Mouse (Mus musculus): ENCODE measurements at regions not wholly inside any gene's neighbourhood (a gene's known extent, or its start where the extent isn't known, plus 50 kb on each side); places are given as distances from the start of the nearest gene placed in this dataset.

DNA sequence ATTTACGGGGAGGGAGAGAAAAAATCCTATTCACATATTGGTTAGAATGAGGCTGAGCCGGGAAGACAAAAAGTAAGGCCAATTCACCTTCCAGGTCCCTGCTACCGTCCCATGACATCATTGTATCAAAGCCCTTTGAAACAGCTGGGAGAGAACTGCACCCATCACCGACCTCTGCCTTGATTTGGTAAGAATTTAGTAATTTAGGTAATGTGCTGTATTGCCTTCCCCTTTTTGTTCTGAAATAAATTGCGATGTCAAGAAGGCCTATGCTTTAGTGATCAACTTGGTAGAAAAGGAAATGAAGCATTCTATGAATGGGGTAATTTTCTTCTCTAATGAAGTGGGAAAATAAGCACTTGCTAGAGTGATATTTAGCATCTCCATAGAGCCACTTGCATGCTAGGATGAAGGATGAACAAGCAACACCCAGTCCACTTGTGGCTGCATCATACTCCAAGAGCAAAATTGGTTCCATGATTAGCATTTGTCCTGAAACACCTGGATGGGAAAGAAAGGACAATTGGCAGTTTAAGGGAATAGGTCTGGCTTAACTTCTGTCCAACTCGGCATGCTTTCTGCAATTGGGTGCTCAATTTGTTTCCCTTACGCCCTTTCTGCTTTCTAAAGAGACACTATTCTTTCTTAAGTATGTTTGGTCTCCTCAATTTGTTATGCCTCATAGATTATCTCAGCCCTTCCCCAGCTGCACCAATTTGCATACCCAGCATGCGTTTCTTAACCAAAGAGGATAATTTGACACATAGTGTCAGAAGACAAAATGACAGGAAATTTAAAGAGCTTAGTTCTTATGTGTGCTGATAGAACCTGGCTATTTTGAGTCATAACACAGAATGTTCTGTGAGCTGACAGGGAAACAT lies 114.2 kb upstream of the Kitl start:
- no peak overlapping the region for H3K4me3 ChIP-seq (ENCODE audit: control insufficient read depth in 1 of 2, insufficient read depth in 1 of 2, low read depth in 1 of 2, low read length in 2 of 2)
- no peak for ATAC-seq (ENCODE audit: insufficient number of reproducible peaks, insufficient read depth, low FRiP score, low read depth)
- no peak overlapping the region for H3K9ac ChIP-seq (ENCODE audit: low read length)
- H3K27me3 ChIP-seq (ENCODE audit: control insufficient read depth, insufficient read depth, low read length), result no peaks in the 10 kb centered on the region
- H3K36me3 ChIP-seq (ENCODE audit: control insufficient read depth, insufficient read depth, low read length), result no peaks in the 10 kb centered on the region
- no peaks in the 10 kb centered on the region for H3K9me3 ChIP-seq (ENCODE audit: control insufficient read depth, low read length)
- no peak overlapping the region for H3K4me2 ChIP-seq (ENCODE audit: low read length)
- no peak overlapping the region for H3K27ac ChIP-seq (replicated peaks in 1 of 2; ENCODE audit: control insufficient read depth in 1 of 2, insufficient read depth in 1 of 2, low read depth in 2 of 2, low read length in 2 of 2)
- WGBS, result 82% methylated on average over 8 of the region's 8 CpGs
- H3K4me1 ChIP-seq (ENCODE audit: control insufficient read depth in 2 of 2, insufficient read depth in 2 of 2, low read length in 2 of 2), result no peaks in the 10 kb centered on the region

- Histone ChIP-seq H3K9me3 (ENCODE audit: control insufficient read depth, low read length) (no peaks in the 10 kb centered on the region), H3K4me2 (ENCODE audit: low read length) (no peak overlapping the region), H3K4me3 (ENCODE audit: control insufficient read depth in 1 of 2, insufficient read depth in 1 of 2, low read depth in 1 of 2, low read length in 2 of 2) (no peak overlapping the region), H3K9ac (ENCODE audit: low read length) (no peak overlapping the region), H3K27me3 (ENCODE audit: control insufficient read depth, insufficient read depth, low read length) (no peaks in the 10 kb centered on the region), H3K4me1 (ENCODE audit: control insufficient read depth in 2 of 2, insufficient read depth in 2 of 2, low read length in 2 of 2) (no peaks in the 10 kb centered on the region), H3K27ac (replicated peaks in 1 of 2; ENCODE audit: control insufficient read depth in 1 of 2, insufficient read depth in 1 of 2, low read depth in 2 of 2, low read length in 2 of 2) (no peak overlapping the region), H3K36me3 (ENCODE audit: control insufficient read depth, insufficient read depth, low read length) (no peaks in the 10 kb centered on the region)
- WGBS, result 70% methylated on average over 3 of the region's 3 CpGs
- ATAC-seq (ENCODE audit: insufficient number of reproducible peaks, insufficient read depth, low FRiP score, low read depth), result no peak
These were observed 121.4 kb upstream of the Kitl start for GRCm38 (mm10) chr10:99893999-99894398.

GRCm38 (mm10) chr10:99891899-99892298 lies 123.5 kb upstream of the Kitl start:
- no peaks in the 10 kb centered on the region for H3K4me1 ChIP-seq (ENCODE audit: control insufficient read depth in 2 of 2, insufficient read depth in 2 of 2, low read length in 2 of 2)
- no peak overlapping the region for H3K27ac ChIP-seq (replicated peaks in 1 of 2; ENCODE audit: control insufficient read depth in 1 of 2, insufficient read depth in 1 of 2, low read depth in 2 of 2, low read length in 2 of 2)
- no peak overlapping the region for H3K4me3 ChIP-seq (ENCODE audit: control insufficient read depth in 1 of 2, insufficient read depth in 1 of 2, low read depth in 1 of 2, low read length in 2 of 2)
- no peak for ATAC-seq (ENCODE audit: insufficient number of reproducible peaks, insufficient read depth, low FRiP score, low read depth)
- H3K4me2 ChIP-seq (ENCODE audit: low read length), result no peak overlapping the region
- no peak overlapping the region for H3K9ac ChIP-seq (ENCODE audit: low read length)
- H3K27me3 ChIP-seq (ENCODE audit: control insufficient read depth, insufficient read depth, low read length), result no peaks in the 10 kb centered on the region
- H3K36me3 ChIP-seq (ENCODE audit: control insufficient read depth, insufficient read depth, low read length), result no peaks in the 10 kb centered on the region
- no peaks in the 10 kb centered on the region for H3K9me3 ChIP-seq (ENCODE audit: control insufficient read depth, low read length)
- WGBS, result 80% methylated on average over 3 of the region's 3 CpGs

- H3K9ac ChIP-seq (ENCODE audit: low read length), result no peak overlapping the region
- WGBS, result 83% methylated on average over 2 of the region's 2 CpGs
- ATAC-seq (ENCODE audit: insufficient number of reproducible peaks, insufficient read depth, low FRiP score, low read depth), result no peak
- H3K4me3 ChIP-seq (ENCODE audit: control insufficient read depth in 1 of 2, insufficient read depth in 1 of 2, low read depth in 1 of 2, low read length in 2 of 2), result no peak overlapping the region
- no peaks in the 10 kb centered on the region for H3K27me3 ChIP-seq (ENCODE audit: control insufficient read depth, insufficient read depth, low read length)
- H3K9me3 ChIP-seq (ENCODE audit: control insufficient read depth, low read length), result no peaks in the 10 kb centered on the region
- H3K27ac ChIP-seq (replicated peaks in 1 of 2; ENCODE audit: control insufficient read depth in 1 of 2, insufficient read depth in 1 of 2, low read depth in 2 of 2, low read length in 2 of 2), result no peak overlapping the region
- H3K4me2 ChIP-seq (ENCODE audit: low read length), result no peak overlapping the region
- H3K36me3 ChIP-seq (ENCODE audit: control insufficient read depth, insufficient read depth, low read length), result no peaks in the 10 kb centered on the region
- H3K4me1 ChIP-seq (ENCODE audit: control insufficient read depth in 2 of 2, insufficient read depth in 2 of 2, low read length in 2 of 2), result no peaks in the 10 kb centered on the region
These were observed 122.4 kb upstream of the Csl start for GRCm38 (mm10) chr10:99881901-99882300.

DNA sequence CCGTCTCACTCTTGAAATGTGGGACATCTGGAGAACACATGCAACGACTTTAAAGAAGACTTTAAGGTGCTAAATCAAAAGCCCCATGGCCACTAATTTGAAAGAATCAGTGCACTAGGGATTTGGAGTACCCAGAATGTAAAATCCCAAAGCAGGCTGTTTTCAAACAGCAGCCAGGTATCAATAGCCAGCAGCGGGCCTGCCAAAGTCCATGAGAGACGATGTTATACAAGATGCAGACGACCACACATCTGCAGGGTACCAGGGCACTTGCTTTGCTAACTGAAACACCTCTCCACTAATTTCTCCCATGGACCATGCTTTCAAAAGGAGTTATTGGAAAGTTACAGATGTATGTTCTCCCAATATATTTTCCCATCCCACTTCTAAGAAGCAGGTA lies 119.9 kb upstream of the Csl start:
- Histone ChIP-seq H3K27me3 (ENCODE audit: control insufficient read depth, insufficient read depth, low read length) (no peaks in the 10 kb centered on the region), H3K4me2 (ENCODE audit: low read length) (no peak overlapping the region), H3K27ac (replicated peaks in 1 of 2; ENCODE audit: control insufficient read depth in 1 of 2, insufficient read depth in 1 of 2, low read depth in 2 of 2, low read length in 2 of 2) (no peak overlapping the region), H3K9ac (ENCODE audit: low read length) (no peak overlapping the region), H3K4me3 (ENCODE audit: control insufficient read depth in 1 of 2, insufficient read depth in 1 of 2, low read depth in 1 of 2, low read length in 2 of 2) (no peak overlapping the region), H3K4me1 (ENCODE audit: control insufficient read depth in 2 of 2, insufficient read depth in 2 of 2, low read length in 2 of 2) (no peaks in the 10 kb centered on the region), H3K9me3 (ENCODE audit: control insufficient read depth, low read length) (no peaks in the 10 kb centered on the region), H3K36me3 (ENCODE audit: control insufficient read depth, insufficient read depth, low read length) (no peaks in the 10 kb centered on the region)
- no peak for ATAC-seq (ENCODE audit: insufficient number of reproducible peaks, insufficient read depth, low FRiP score, low read depth)
- WGBS, result 81% methylated on average over 5 of the region's 5 CpGs

DNA sequence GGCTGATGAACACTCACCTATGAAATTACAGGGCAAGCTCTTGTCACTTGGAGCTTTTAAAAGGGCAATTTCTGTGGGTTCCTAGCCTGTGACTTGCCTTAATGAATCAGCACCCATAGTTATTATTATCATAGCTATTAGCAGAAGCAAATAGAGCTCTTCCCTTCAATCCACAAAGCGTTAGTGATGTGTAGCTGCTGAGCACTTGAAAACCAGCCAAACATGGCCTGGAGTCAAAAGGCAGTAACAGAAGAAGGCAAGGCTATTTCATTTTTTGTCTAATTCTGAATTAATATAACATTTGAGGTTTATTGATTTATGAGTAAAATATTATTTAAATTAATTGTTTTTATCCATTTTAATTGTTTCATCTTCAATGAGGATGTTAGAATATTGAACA lies 105.3 kb upstream of the Csl start:
- Histone ChIP-seq H3K27me3 (ENCODE audit: control insufficient read depth, insufficient read depth, low read length) (no peaks in the 10 kb centered on the region), H3K4me1 (ENCODE audit: control insufficient read depth in 2 of 2, insufficient read depth in 2 of 2, low read length in 2 of 2) (no peaks in the 10 kb centered on the region), H3K4me3 (ENCODE audit: control insufficient read depth in 1 of 2, insufficient read depth in 1 of 2, low read depth in 1 of 2, low read length in 2 of 2) (no peak overlapping the region), H3K4me2 (ENCODE audit: low read length) (no peak overlapping the region), H3K9ac (ENCODE audit: low read length) (no peak overlapping the region), H3K9me3 (ENCODE audit: control insufficient read depth, low read length) (no peaks in the 10 kb centered on the region), H3K27ac (replicated peaks in 1 of 2; ENCODE audit: control insufficient read depth in 1 of 2, insufficient read depth in 1 of 2, low read depth in 2 of 2, low read length in 2 of 2) (no peak overlapping the region), H3K36me3 (ENCODE audit: control insufficient read depth, insufficient read depth, low read length) (no peaks in the 10 kb centered on the region)
- 67% methylated on average over 1 of the region's 1 CpGs for WGBS
- ATAC-seq (ENCODE audit: insufficient number of reproducible peaks, insufficient read depth, low FRiP score, low read depth), result no peak

DNA sequence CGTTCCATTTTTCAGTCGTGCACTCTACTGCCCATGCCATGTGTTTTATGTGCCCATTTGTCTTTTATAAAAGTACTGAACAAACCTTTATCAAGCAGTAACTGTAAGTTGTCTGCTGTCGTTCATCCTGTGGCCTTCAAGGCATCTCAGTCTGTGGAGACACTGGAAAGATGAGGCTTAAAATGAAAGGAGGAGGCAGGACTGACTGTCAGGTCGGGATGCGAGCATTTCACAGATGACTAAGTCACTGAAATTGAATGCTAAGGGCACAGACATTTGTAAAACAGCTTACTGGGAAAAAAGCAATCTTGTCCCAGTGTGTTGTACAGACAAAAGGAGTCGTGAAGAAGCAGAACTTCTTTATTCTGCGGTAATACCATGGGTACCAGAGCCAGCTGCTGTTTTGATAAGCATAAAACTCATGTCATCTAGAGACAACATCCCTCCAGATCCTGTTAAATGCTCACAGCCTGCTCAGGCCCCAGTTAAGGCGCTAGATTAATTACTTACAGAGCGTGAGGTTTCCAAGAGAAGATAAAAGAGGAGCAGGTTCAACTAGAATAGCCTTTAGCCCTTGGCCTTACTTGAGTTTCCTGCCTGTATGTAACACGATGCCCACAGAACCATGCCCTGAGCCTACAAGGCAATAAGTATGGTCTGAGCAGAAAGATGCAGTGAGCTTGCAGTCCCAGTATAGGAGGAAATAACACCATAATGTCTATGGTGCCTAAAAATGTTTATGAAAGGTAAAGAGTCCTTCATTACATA lies 101.0 kb upstream of the Csl start:
- H3K9me3 ChIP-seq (ENCODE audit: control insufficient read depth, low read length), result no peaks in the 10 kb centered on the region
- ATAC-seq (ENCODE audit: insufficient number of reproducible peaks, insufficient read depth, low FRiP score, low read depth), result no peak
- H3K4me1 ChIP-seq (ENCODE audit: control insufficient read depth in 2 of 2, insufficient read depth in 2 of 2, low read length in 2 of 2), result no peaks in the 10 kb centered on the region
- no peaks in the 10 kb centered on the region for H3K27me3 ChIP-seq (ENCODE audit: control insufficient read depth, insufficient read depth, low read length)
- H3K4me2 ChIP-seq (ENCODE audit: low read length), result no peak overlapping the region
- no peak overlapping the region for H3K4me3 ChIP-seq (ENCODE audit: control insufficient read depth in 1 of 2, insufficient read depth in 1 of 2, low read depth in 1 of 2, low read length in 2 of 2)
- WGBS, result 65% methylated on average over 10 of the region's 10 CpGs
- H3K27ac ChIP-seq (replicated peaks in 1 of 2; ENCODE audit: control insufficient read depth in 1 of 2, insufficient read depth in 1 of 2, low read depth in 2 of 2, low read length in 2 of 2), result no peak overlapping the region
- H3K9ac ChIP-seq (ENCODE audit: low read length), result no peak overlapping the region
- H3K36me3 ChIP-seq (ENCODE audit: control insufficient read depth, insufficient read depth, low read length), result no peaks in the 10 kb centered on the region

Measured in heart, embryonic 14.5 days (tissue).